Mouse (Mus musculus): ENCODE results near the gene P4ha1. TPM values are rescaled to one million over a fixed set of nuclear protein-coding genes. Genes with fewer than 3 reads are reported as not detected.

Gene P4ha1
- polyA plus RNA-seq, 1 experiment from 2014 or later: 42.6 TPM

Other genes with a start within 250 kb of the P4ha1 start
- 26.3 and 27.1 TPM in 2 replicates for gene Sept10, start 101.4 kb upstream of the P4ha1 start, polyA plus RNA-seq (2016; fragmentation: Nextera tagmentation; extraction: Ambion mirVana)
- gene Sowahc, start 101.3 kb upstream of the P4ha1 start, polyA plus RNA-seq (2016; fragmentation: Nextera tagmentation; extraction: Ambion mirVana): 16.3 and 17.7 TPM in 2 replicates
- 6.5 and 7.1 TPM in 2 replicates for gene Gm10273, start 72.3 kb downstream of the P4ha1 start, polyA plus RNA-seq (2016; fragmentation: Nextera tagmentation; extraction: Ambion mirVana)
- gene Pla2g12b, start 80.4 kb downstream of the P4ha1 start, polyA plus RNA-seq (2016; fragmentation: Nextera tagmentation; extraction: Ambion mirVana): not detected in 2 replicates
- gene Oit3, start 118.5 kb downstream of the P4ha1 start, polyA plus RNA-seq (2016; fragmentation: Nextera tagmentation; extraction: Ambion mirVana): 0.46 and 0.51 TPM in 2 replicates

All from neural tube, embryonic 12.5 days (tissue).